Mouse (Mus musculus): ENCODE data around the gene Itsn1. TPM values are rescaled to one million over a fixed set of nuclear protein-coding genes. Genes with fewer than 3 reads are reported as not detected.

Itsn1 gene
- total RNA-seq, 2 experiments from 2014 or later, result 158 to 175 TPM

GRCm38 (mm10) chr16:91732816-91733215 is 3.7 kb downstream of the Itsn1 start:
- no peak for DNase-seq

- DNase-seq, result no peak
Measured at GRCm38 (mm10) chr16:91734771-91735170, 5.7 kb downstream of the Itsn1 start.

- DNase-seq, result no peak
Measured at GRCm38 (mm10) chr16:91736046-91736816, 7.2 kb downstream of the Itsn1 start.

- DNase-seq, result no peak
Measured at GRCm38 (mm10) chr16:91738505-91738904, 9.4 kb downstream of the Itsn1 start.

GRCm38 (mm10) chr16:91740184-91740917 is 11.3 kb downstream of the Itsn1 start:
- DNase-seq, result no peak

- DNase-seq, result no peak
Measured at GRCm38 (mm10) chr16:91740918-91741255, 11.8 kb downstream of the Itsn1 start.

GRCm38 (mm10) chr16:91743055-91743454 is 14.0 kb downstream of the Itsn1 start:
- DNase-seq, result no peak

- peak; percentile 38 to 56 for DNase-seq
Measured at GRCm38 (mm10) chr16:91746101-91746950, 17.2 kb downstream of the Itsn1 start.

GRCm38 (mm10) chr16:91747567-91747966 is 18.5 kb downstream of the Itsn1 start:
- DNase-seq, result no peak

- no peak for DNase-seq
Measured at GRCm38 (mm10) chr16:91751644-91752385, 22.7 kb downstream of the Itsn1 start.

GRCm38 (mm10) chr16:91753611-91754010 is 24.5 kb downstream of the Itsn1 start:
- no peak for DNase-seq

GRCm38 (mm10) chr16:91754957-91755356 is 25.9 kb downstream of the Itsn1 start:
- no peak for DNase-seq

GRCm38 (mm10) chr16:91761202-91761601 is 32.1 kb downstream of the Itsn1 start:
- DNase-seq, result no peak

- DNase-seq, result no peak
Measured at GRCm38 (mm10) chr16:91761761-91762160, 32.7 kb downstream of the Itsn1 start.

- DNase-seq, result no peak
Measured at GRCm38 (mm10) chr16:91762476-91762875, 33.4 kb downstream of the Itsn1 start.

GRCm38 (mm10) chr16:91763975-91764374 is 34.9 kb downstream of the Itsn1 start:
- no peak for DNase-seq

- no peak for DNase-seq
Measured at GRCm38 (mm10) chr16:91764414-91764813, 35.3 kb downstream of the Itsn1 start.

GRCm38 (mm10) chr16:91765121-91765815 is 36.2 kb downstream of the Itsn1 start:
- no peak for DNase-seq

- no peak for DNase-seq
Measured at GRCm38 (mm10) chr16:91765816-91766210, 36.7 kb downstream of the Itsn1 start.

GRCm38 (mm10) chr16:91767165-91767701 is 38.2 kb downstream of the Itsn1 start:
- DNase-seq, result no peak

GRCm38 (mm10) chr16:91768586-91768985 is 39.5 kb downstream of the Itsn1 start:
- no peak for DNase-seq
